Mouse (Mus musculus): ENCODE data around the gene Gpsm3. TPM values are rescaled to one million over a fixed set of nuclear protein-coding genes. Genes with fewer than 3 reads are reported as not detected.

Gpsm3 gene
- polyA plus RNA-seq, 1 experiment from 2014 or later = 5.3 TPM

DNA sequence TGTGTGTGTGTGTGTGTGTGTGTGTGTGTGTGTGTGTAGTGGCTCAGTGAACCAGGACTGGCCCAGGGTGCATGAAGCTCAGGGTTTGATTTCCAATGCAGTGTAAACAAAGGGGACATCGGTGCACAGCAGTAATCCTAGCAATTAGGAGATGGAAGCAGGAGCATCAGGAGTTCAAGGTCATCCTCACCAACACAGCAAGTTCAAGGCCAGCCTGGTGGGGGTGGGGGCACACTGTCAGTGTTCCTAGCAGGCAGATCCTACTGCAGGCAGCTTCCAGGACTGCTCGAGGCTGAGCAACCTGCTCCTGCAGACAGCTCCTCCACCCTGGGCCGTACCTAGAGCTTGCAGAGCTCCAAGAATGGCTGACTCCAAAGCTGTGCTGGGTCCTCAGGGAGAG lies 27.0 kb upstream of the Gpsm3 start:
- Histone ChIP-seq H3K4me3 (no peak overlapping the region), H3K4me1 (replicated peaks) (peaks cover 8% of the 10 kb centered on the region), H3K4me2 (no peak overlapping the region), H3K9ac (no peak overlapping the region), H3K36me3 (no peaks in the 10 kb centered on the region), H3K27ac (replicated peaks) (no peak overlapping the region), H3K9me3 (no peaks in the 10 kb centered on the region), H3K27me3 (no peaks in the 10 kb centered on the region)
- ATAC-seq (ENCODE audit: low read depth) = no peak
- WGBS = 70% methylated on average over 3 of the region's 3 CpGs

- Histone ChIP-seq H3K9ac (no peak overlapping the region), H3K4me3 (no peak overlapping the region), H3K4me1 (replicated peaks) (peaks cover 8% of the 10 kb centered on the region), H3K9me3 (no peaks in the 10 kb centered on the region), H3K27me3 (no peaks in the 10 kb centered on the region), H3K27ac (replicated peaks) (no peak overlapping the region), H3K36me3 (no peaks in the 10 kb centered on the region), H3K4me2 (no peak overlapping the region)
- no peak for ATAC-seq (ENCODE audit: low read depth)
- 68% methylated on average over 11 of the region's 11 CpGs for WGBS
Measured at GRCm38 (mm10) chr17:34563354-34563753, 26.3 kb upstream of the Gpsm3 start.

DNA sequence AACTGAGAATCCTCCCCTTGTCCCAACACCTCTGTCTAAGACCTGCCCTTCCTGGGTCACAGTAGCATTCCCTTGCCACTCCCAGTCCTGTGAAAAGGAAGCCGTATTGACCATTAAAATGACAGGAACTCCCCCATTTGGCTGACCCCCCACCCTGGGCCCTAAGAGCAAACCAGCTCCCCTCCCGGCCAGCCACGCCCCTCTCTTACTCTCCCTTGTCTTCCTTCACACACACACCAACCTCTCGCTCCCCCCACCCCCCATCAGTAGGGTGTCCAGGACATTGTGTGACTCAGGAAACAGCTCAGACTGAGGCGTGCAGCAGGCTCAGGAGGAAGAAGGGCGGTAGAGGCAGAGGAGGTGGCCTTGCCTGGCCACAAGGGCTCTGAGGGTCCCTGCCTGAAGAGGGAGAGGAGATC lies 25.6 kb upstream of the Gpsm3 start, which contains the start of gene Notch4:
Gene Notch4 (plus strand): TSS at position 266 of the 419 bp plus-strand sequence.
- 5% methylated on average over 6 of the region's 6 CpGs for WGBS
- peak within 1 kb of the TSS; percentile 69 for H3K27ac ChIP-seq (replicated peaks)
- ATAC-seq (ENCODE audit: low read depth) = no peak

GRCm38 (mm10) chr17:34564796-34565195 lies 24.8 kb upstream of the Gpsm3 start:
- H3K4me3 ChIP-seq = 0 out of 2 replicates have a peak overlapping the region, but pooled peaks have one; percentile 2
- no peaks in the 10 kb centered on the region for H3K27me3 ChIP-seq
- H3K4me1 ChIP-seq (replicated peaks) = peaks cover 8% of the 10 kb centered on the region
- peak overlapping the region; percentile 69 for H3K27ac ChIP-seq (replicated peaks)
- 57% methylated on average over 3 of the region's 3 CpGs for WGBS
- H3K36me3 ChIP-seq = no peaks in the 10 kb centered on the region
- peak overlapping the region; percentile 26 for H3K4me2 ChIP-seq
- ATAC-seq (ENCODE audit: low read depth) = peak; percentile 38; the same call in 1 of the 2 replicates
- H3K9ac ChIP-seq = no peak overlapping the region
- no peaks in the 10 kb centered on the region for H3K9me3 ChIP-seq

More for the DNA sequence above, 25.6 kb upstream of the Gpsm3 start, which contains the start of gene Notch4:
- Histone ChIP-seq H3K27me3 (no peaks in the 10 kb centered on the region), H3K9me3 (no peaks in the 10 kb centered on the region), H3K4me2 (peak within 1 kb of the TSS; percentile 26), H3K9ac (peak within 1 kb of the TSS; percentile 41; the same call in 1 of the 2 replicates), H3K36me3 (no peaks in the 10 kb centered on the region), H3K4me1 (replicated peaks) (peaks cover 8% of the 10 kb centered on the region), H3K4me3 (0 out of 2 replicates have a peak within 1 kb of the TSS, but pooled peaks have one; percentile 2)

- WGBS = 70% methylated on average over 9 of the region's 9 CpGs
- no peak overlapping the region for H3K27ac ChIP-seq (replicated peaks)
- peaks cover 8% of the 10 kb centered on the region for H3K4me1 ChIP-seq (replicated peaks)
- no peaks in the 10 kb centered on the region for H3K9me3 ChIP-seq
- no peak overlapping the region for H3K4me2 ChIP-seq
- no peak overlapping the region for H3K4me3 ChIP-seq
- ATAC-seq (ENCODE audit: low read depth) = no peak
- no peak overlapping the region for H3K9ac ChIP-seq
- H3K27me3 ChIP-seq = no peaks in the 10 kb centered on the region
- H3K36me3 ChIP-seq = no peaks in the 10 kb centered on the region
Measured at GRCm38 (mm10) chr17:34567311-34567710, 22.3 kb upstream of the Gpsm3 start.

DNA sequence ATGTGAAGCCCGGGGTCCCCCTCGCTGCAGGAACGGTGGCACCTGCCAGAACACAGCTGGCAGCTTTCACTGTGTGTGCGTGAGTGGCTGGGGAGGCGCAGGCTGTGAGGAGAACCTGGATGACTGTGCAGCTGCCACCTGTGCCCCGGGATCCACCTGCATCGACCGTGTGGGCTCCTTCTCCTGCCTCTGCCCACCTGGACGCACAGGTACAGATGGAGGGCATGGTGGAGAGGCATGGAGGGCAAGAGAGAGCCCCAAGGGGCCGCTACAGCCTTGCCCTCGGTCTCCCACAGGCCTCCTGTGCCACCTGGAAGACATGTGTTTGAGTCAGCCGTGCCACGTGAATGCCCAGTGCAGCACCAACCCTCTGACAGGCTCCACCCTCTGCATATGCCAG lies 21.2 kb upstream of the Gpsm3 start:
- Histone ChIP-seq H3K9ac (no peak overlapping the region), H3K4me3 (no peak overlapping the region), H3K27ac (replicated peaks) (no peak overlapping the region), H3K27me3 (no peaks in the 10 kb centered on the region), H3K4me2 (no peak overlapping the region), H3K36me3 (no peaks in the 10 kb centered on the region), H3K9me3 (no peaks in the 10 kb centered on the region), H3K4me1 (replicated peaks) (peaks cover 8% of the 10 kb centered on the region)
- no peak for ATAC-seq (ENCODE audit: low read depth)
- 78% methylated on average over 13 of the region's 13 CpGs for WGBS

GRCm38 (mm10) chr17:34569919-34570318 lies 19.7 kb upstream of the Gpsm3 start:
- no peaks in the 10 kb centered on the region for H3K9me3 ChIP-seq
- H3K27ac ChIP-seq (replicated peaks) = no peak overlapping the region
- no peak overlapping the region for H3K9ac ChIP-seq
- 73% methylated on average over 4 of the region's 4 CpGs for WGBS
- H3K4me3 ChIP-seq = no peak overlapping the region
- H3K27me3 ChIP-seq = no peaks in the 10 kb centered on the region
- no peaks in the 10 kb centered on the region for H3K36me3 ChIP-seq
- no peaks in the 10 kb centered on the region for H3K4me1 ChIP-seq (replicated peaks)
- ATAC-seq (ENCODE audit: low read depth) = no peak
- H3K4me2 ChIP-seq = no peak overlapping the region

GRCm38 (mm10) chr17:34571875-34572274 lies 17.7 kb upstream of the Gpsm3 start:
- H3K27me3 ChIP-seq = no peaks in the 10 kb centered on the region
- H3K4me1 ChIP-seq (replicated peaks) = no peaks in the 10 kb centered on the region
- H3K9me3 ChIP-seq = no peaks in the 10 kb centered on the region
- no peak for ATAC-seq (ENCODE audit: low read depth)
- WGBS = 14% methylated on average over 5 of the region's 5 CpGs
- no peak overlapping the region for H3K4me2 ChIP-seq
- H3K4me3 ChIP-seq = no peak overlapping the region
- H3K36me3 ChIP-seq = no peaks in the 10 kb centered on the region
- no peak overlapping the region for H3K9ac ChIP-seq
- H3K27ac ChIP-seq (replicated peaks) = no peak overlapping the region

DNA sequence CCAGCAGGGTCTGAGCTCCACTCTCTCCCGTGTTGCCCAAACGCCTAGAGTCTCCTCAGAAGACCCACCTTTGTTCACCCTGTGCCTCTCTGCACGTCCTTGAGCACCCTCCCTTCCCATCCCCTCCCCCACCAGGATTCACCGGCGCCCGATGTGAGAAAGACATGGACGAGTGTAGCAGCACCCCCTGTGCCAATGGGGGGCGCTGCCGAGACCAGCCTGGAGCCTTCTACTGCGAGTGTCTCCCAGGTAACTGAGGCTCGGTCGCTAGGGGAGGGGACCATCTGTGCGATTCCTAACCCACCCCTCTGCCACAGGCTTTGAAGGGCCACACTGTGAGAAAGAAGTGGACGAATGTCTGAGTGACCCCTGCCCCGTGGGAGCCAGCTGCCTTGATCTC lies 17.2 kb upstream of the Gpsm3 start:
- H3K4me1 ChIP-seq (replicated peaks) = no peaks in the 10 kb centered on the region
- H3K4me3 ChIP-seq = no peak overlapping the region
- no peak overlapping the region for H3K27ac ChIP-seq (replicated peaks)
- H3K9ac ChIP-seq = no peak overlapping the region
- WGBS = 14% methylated on average over 15 of the region's 15 CpGs
- no peak for ATAC-seq (ENCODE audit: low read depth)
- H3K27me3 ChIP-seq = no peaks in the 10 kb centered on the region
- H3K4me2 ChIP-seq = no peak overlapping the region
- H3K36me3 ChIP-seq = no peaks in the 10 kb centered on the region
- no peaks in the 10 kb centered on the region for H3K9me3 ChIP-seq

DNA sequence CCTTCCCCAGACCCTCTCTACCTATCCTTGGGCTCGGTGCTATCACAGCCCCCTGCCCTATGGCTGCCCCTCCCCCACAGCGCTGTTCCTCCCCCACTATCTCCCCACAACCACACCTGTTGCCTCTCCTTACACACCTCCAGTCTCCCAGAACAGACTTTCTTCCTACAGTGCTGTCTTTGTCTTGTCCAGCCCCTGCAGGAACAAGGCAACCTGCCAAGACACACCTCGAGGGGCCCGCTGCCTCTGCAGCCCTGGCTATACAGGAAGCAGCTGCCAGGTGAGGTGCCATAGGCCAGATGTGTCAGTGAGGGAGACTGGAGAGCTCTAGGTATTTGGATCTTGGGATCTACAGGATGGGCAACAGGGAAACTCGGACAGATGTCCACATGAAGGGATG lies 13.0 kb upstream of the Gpsm3 start:
- H3K9ac ChIP-seq = no peak overlapping the region
- no peaks in the 10 kb centered on the region for H3K4me1 ChIP-seq (replicated peaks)
- no peaks in the 10 kb centered on the region for H3K9me3 ChIP-seq
- WGBS = 74% methylated on average over 5 of the region's 5 CpGs
- no peak overlapping the region for H3K4me2 ChIP-seq
- ATAC-seq (ENCODE audit: low read depth) = no peak
- no peaks in the 10 kb centered on the region for H3K27me3 ChIP-seq
- H3K4me3 ChIP-seq = no peak overlapping the region
- H3K27ac ChIP-seq (replicated peaks) = no peak overlapping the region
- no peaks in the 10 kb centered on the region for H3K36me3 ChIP-seq

DNA sequence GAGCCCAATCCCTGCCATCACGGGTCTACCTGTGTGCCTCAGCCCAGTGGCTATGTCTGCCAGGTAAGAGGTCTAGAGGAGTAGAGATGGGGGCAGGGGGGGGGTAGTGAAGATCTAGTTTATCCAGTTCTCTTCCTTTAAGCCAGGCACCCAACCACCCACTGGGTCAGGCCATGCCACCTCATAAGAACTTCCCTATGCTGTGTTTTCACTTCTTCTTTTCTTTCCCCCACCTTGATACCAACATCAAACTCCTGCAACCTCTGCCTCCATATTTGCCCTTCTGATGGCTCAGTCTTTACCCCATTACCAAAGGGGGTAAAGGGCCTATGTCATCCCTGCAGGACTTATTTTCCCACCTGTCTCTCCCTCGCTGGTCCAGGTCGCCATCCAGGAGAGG lies 11.5 kb upstream of the Gpsm3 start:
- Histone ChIP-seq H3K4me1 (replicated peaks) (no peaks in the 10 kb centered on the region), H3K36me3 (no peaks in the 10 kb centered on the region), H3K9ac (no peak overlapping the region), H3K27me3 (no peaks in the 10 kb centered on the region), H3K4me2 (no peak overlapping the region), H3K4me3 (no peak overlapping the region), H3K27ac (replicated peaks) (no peak overlapping the region), H3K9me3 (no peaks in the 10 kb centered on the region)
- WGBS = 86% methylated on average over 3 of the region's 3 CpGs
- no peak for ATAC-seq (ENCODE audit: low read depth)

DNA sequence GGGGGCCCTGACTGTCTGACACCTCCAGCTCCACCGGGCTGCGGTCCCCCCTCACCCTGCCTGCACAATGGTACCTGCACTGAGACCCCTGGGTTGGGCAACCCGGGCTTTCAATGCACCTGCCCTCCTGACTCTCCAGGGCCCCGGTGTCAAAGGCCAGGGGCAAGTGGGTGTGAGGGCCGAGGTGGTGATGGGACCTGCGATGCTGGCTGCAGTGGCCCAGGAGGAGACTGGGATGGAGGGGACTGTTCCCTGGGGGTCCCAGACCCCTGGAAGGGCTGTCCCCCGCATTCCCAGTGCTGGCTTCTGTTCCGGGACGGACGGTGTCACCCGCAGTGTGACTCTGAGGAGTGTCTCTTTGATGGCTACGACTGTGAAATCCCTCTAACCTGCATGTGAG lies 7.1 kb upstream of the Gpsm3 start:
- Histone ChIP-seq H3K4me2 (no peak overlapping the region), H3K9me3 (no peaks in the 10 kb centered on the region), H3K27ac (replicated peaks) (no peak overlapping the region), H3K4me3 (no peak overlapping the region), H3K9ac (no peak overlapping the region), H3K4me1 (replicated peaks) (peaks cover 16% of the 10 kb centered on the region), H3K36me3 (no peaks in the 10 kb centered on the region), H3K27me3 (no peaks in the 10 kb centered on the region)
- ATAC-seq (ENCODE audit: low read depth) = no peak
- 83% methylated on average over 12 of the region's 12 CpGs for WGBS

DNA sequence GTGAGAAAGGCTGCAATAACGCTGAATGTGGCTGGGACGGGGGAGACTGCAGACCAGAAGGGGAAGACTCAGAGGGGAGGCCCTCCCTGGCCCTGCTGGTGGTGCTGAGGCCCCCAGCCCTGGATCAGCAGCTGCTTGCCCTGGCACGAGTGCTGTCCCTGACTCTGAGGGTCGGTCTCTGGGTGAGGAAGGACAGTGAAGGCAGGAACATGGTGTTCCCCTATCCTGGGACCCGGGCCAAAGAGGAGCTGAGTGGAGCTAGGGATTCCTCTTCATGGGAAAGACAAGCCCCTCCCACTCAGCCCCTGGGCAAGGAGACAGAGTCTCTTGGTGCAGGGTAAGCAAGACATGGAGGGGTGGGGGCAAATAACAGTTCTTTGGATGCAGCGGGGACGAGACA lies 6.2 kb upstream of the Gpsm3 start:
- Histone ChIP-seq H3K4me2 (no peak overlapping the region), H3K27me3 (no peaks in the 10 kb centered on the region), H3K9me3 (no peaks in the 10 kb centered on the region), H3K36me3 (no peaks in the 10 kb centered on the region), H3K9ac (no peak overlapping the region), H3K27ac (replicated peaks) (no peak overlapping the region), H3K4me1 (replicated peaks) (peaks cover 23% of the 10 kb centered on the region), H3K4me3 (no peak overlapping the region)
- no peak for ATAC-seq (ENCODE audit: low read depth)
- 70% methylated on average over 7 of the region's 7 CpGs for WGBS
